Mouse (Mus musculus) MEL (cell line): ENCODE data around the gene Kat6b. TPM values are rescaled to one million over a fixed set of nuclear protein-coding genes. Genes with fewer than 3 reads are reported as not detected.

Experiments
- DNase-seq: peaks from one replicate; pipeline ENCODE4 v3.0.0; 2011; ENCODE audit warnings: low read depth, low spot score
- H3K27ac ChIP-seq: 2 replicates; pipeline ENCODE4 v1.5.1; 2012; ENCODE audit warnings: low read depth, mild to moderate bottlenecking, control low read depth, low read length, moderate library complexity; ENCODE audit not compliant: control insufficient read depth
- H3K27me3 ChIP-seq, 2 experiments: fragments of 150-350 bp in 1 of 2; sonication (generic) in 1 of 2; 2 replicates each; pipeline ENCODE4 v1.6.1; 2012; ENCODE audit warnings: low read length in 2 of 2, mild to moderate bottlenecking in 2 of 2, improper control_type of control experiment in 1 of 2, moderate library complexity in 1 of 2; ENCODE audit not compliant: insufficient read depth in 2 of 2, control insufficient read depth in 1 of 2
- H3K36me3 ChIP-seq, 2 experiments: 2 replicates each; pipeline ENCODE4 v1.6.1; 2012 to 2014; ENCODE audit warnings: low read length in 2 of 2, improper control_type of control experiment in 1 of 2, inconsistent platforms in 1 of 2, mild to moderate bottlenecking in 1 of 2; ENCODE audit not compliant: insufficient read depth in 2 of 2, control insufficient read depth in 1 of 2
- H3K4me1 ChIP-seq, 2 experiments: fragments of 150-350 bp in 1 of 2; sonication (generic) in 1 of 2; 2 replicates each; pipeline ENCODE4 v1.6.1; 2012; ENCODE audit warnings: low read length in 2 of 2, improper control_type of control experiment in 1 of 2, mild to moderate bottlenecking in 1 of 2; ENCODE audit not compliant: insufficient read depth in 2 of 2, control insufficient read depth in 1 of 2
- H3K4me3 ChIP-seq, 2 experiments: fragments of 150-350 bp in 1 of 2; sonication (generic) in 1 of 2; 2 replicates each; pipeline ENCODE4 v1.5.1; 2012; ENCODE audit warnings: low read depth in 2 of 2, low read length in 2 of 2, mild to moderate bottlenecking in 2 of 2, moderate library complexity in 2 of 2, control low read depth in 1 of 2, improper control_type of control experiment in 1 of 2; ENCODE audit not compliant: control insufficient read depth in 1 of 2, insufficient read depth in 1 of 2
- H3K79me2 ChIP-seq: 2 replicates; pipeline ENCODE4 v1.6.1; 2012; ENCODE audit warnings: mild to moderate bottlenecking, low read length, moderate library complexity; ENCODE audit not compliant: control insufficient read depth, poor library complexity, insufficient read depth
- H3K9ac ChIP-seq: 2 replicates; pipeline ENCODE4 v1.6.1; 2012; ENCODE audit warnings: low read depth, mild to moderate bottlenecking, control low read depth, low read length, moderate library complexity; ENCODE audit not compliant: control insufficient read depth, poor library complexity, severe bottlenecking
- H3K9me3 ChIP-seq: fragments of 150-350 bp; sonication (generic); replicated peaks from 2 replicates; pipeline ENCODE4 v1.6.1; 2012; ENCODE audit warnings: mild to moderate bottlenecking, low read length, improper control_type of control experiment, moderate library complexity; ENCODE audit not compliant: insufficient read depth
- BHLHE40 ChIP-seq: IDR thresholded peaks from 2 replicates; pipeline ENCODE4 v1.6.1; 2012; ENCODE audit warnings: low read depth, mild to moderate bottlenecking, inconsistent platforms, low read length, improper control_type of control experiment, borderline replicate concordance
- CTCF ChIP-seq, 3 experiments: IDR thresholded peaks in 2 of 3; conservative IDR thresholded peaks in 1 of 3; 2 replicates each; pipeline ENCODE4 v1.5.1; 2011 to 2012; ENCODE audit warnings: low read length in 3 of 3, low read depth in 2 of 3, mild to moderate bottlenecking in 2 of 3, improper control_type of control experiment in 1 of 3, inconsistent platforms in 1 of 3, mixed read lengths in 1 of 3, moderate library complexity in 1 of 3; ENCODE audit not compliant: control insufficient read depth in 1 of 3, insufficient read depth in 1 of 3, poor library complexity in 1 of 3, severe bottlenecking in 1 of 3
- E2F4 ChIP-seq: IDR thresholded peaks from 2 replicates; pipeline ENCODE4 v1.6.1; 2011; ENCODE audit warnings: low read depth, low read length, improper control_type of control experiment, borderline replicate concordance
- ELF1 ChIP-seq: IDR thresholded peaks from 2 replicates; pipeline ENCODE4 v1.6.1; 2014; ENCODE audit warnings: low read depth, mild to moderate bottlenecking, inconsistent platforms, low read length, improper control_type of control experiment, moderate library complexity
- EP300 ChIP-seq, 2 experiments: IDR thresholded peaks; 2 replicates each; pipeline ENCODE4 v1.6.1; 2011; ENCODE audit warnings: improper control_type of control experiment in 2 of 2, low read length in 2 of 2, low read depth in 1 of 2, mild to moderate bottlenecking in 1 of 2
- ETS1 ChIP-seq: IDR thresholded peaks from 2 replicates; pipeline ENCODE4 v1.6.1; 2012; ENCODE audit warnings: low read depth, mild to moderate bottlenecking, inconsistent platforms, low read length, improper control_type of control experiment, moderate library complexity
- MAFK ChIP-seq: IDR thresholded peaks from 2 replicates; pipeline ENCODE4 v1.6.1; 2011; ENCODE audit warnings: low read depth, mild to moderate bottlenecking, low read length, improper control_type of control experiment, borderline replicate concordance
- MXI1 ChIP-seq: IDR thresholded peaks from 2 replicates; pipeline ENCODE4 v1.6.1; 2011; ENCODE audit warnings: mild to moderate bottlenecking, low read depth, low read length, improper control_type of control experiment
- NELFE ChIP-seq: IDR thresholded peaks from 2 replicates; pipeline ENCODE4 v1.6.1; 2011; ENCODE audit warnings: low read depth, low read length, improper control_type of control experiment
- NRF1 ChIP-seq: IDR thresholded peaks from 2 replicates; pipeline ENCODE4 v1.6.1; 2014; ENCODE audit warnings: low read depth, mild to moderate bottlenecking, inconsistent platforms, low read length, improper control_type of control experiment, moderate library complexity; ENCODE audit not compliant: poor library complexity, insufficient read depth, severe bottlenecking
- POLR2A ChIP-seq, 2 experiments: IDR thresholded peaks; 2 replicates each; pipeline ENCODE4 v1.6.1; 2011 to 2012; ENCODE audit warnings: low read length in 2 of 2, mild to moderate bottlenecking in 2 of 2, control low read depth in 1 of 2, improper control_type of control experiment in 1 of 2, low read depth in 1 of 2, moderate library complexity in 1 of 2; ENCODE audit not compliant: control insufficient read depth in 1 of 2, insufficient read depth in 1 of 2, poor library complexity in 1 of 2
- SMC3 ChIP-seq: IDR thresholded peaks from 2 replicates; pipeline ENCODE4 v1.6.1; 2011; ENCODE audit warnings: low read depth, low read length, improper control_type of control experiment
- TAL1 ChIP-seq: IDR thresholded peaks from 2 replicates; pipeline ENCODE4 v1.6.1; 2012; ENCODE audit warnings: mild to moderate bottlenecking, inconsistent platforms, low read length, moderate library complexity, mixed read lengths
- UBTF ChIP-seq: IDR thresholded peaks from 2 replicates; pipeline ENCODE4 v1.6.1; 2012; ENCODE audit warnings: low read depth, mild to moderate bottlenecking, inconsistent platforms, low read length, improper control_type of control experiment, moderate library complexity, borderline replicate concordance; ENCODE audit not compliant: insufficient read depth
- USF1 ChIP-seq: IDR thresholded peaks from 2 replicates; pipeline ENCODE4 v1.6.1; 2014; ENCODE audit warnings: low read depth, mild to moderate bottlenecking, inconsistent platforms, low read length, improper control_type of control experiment, moderate library complexity
- USF2 ChIP-seq, 2 experiments: IDR thresholded peaks; 2 replicates each; pipeline ENCODE4 v1.6.1; 2011 to 2012; ENCODE audit warnings: improper control_type of control experiment in 2 of 2, low read length in 2 of 2, borderline replicate concordance in 1 of 2, inconsistent platforms in 1 of 2, low read depth in 1 of 2, mild to moderate bottlenecking in 1 of 2; ENCODE audit not compliant: insufficient read depth in 1 of 2
- ZMIZ1 ChIP-seq: IDR thresholded peaks from 2 replicates; pipeline ENCODE4 v1.6.1; 2012; ENCODE audit warnings: low read depth, mild to moderate bottlenecking, inconsistent platforms, low read length, improper control_type of control experiment, moderate library complexity
- polyA plus RNA-seq, 2 experiments: library from polyadenylated mRNA; stranded (reverse) in 1 of 2; unstranded in 1 of 2; fragments of >175 nt in 1 of 2; fragments of >200 nt in 1 of 2; gene quantifications; 2 replicates each; pipeline versions ENCODE4 v1.2.1 to v1.2.4; 2012; ENCODE audit warnings: low replicate concordance in 2 of 2, low read depth in 1 of 2; ENCODE audit not compliant: insufficient read length in 2 of 2, insufficient read depth in 1 of 2, missing spikeins in 1 of 2
- total RNA-seq: library from RNA; depleted of rRNA; stranded (reverse); fragments of 300-350 nt; gene quantifications from 2 replicates; pipeline ENCODE4 v1.2.3, GENCODE M21; 2012; rRNA removed

The Kat6b gene
- total and polyA plus RNA-seq, 3 experiments, result 1.8 to 5.4 TPM; not detected in 1

DNA sequence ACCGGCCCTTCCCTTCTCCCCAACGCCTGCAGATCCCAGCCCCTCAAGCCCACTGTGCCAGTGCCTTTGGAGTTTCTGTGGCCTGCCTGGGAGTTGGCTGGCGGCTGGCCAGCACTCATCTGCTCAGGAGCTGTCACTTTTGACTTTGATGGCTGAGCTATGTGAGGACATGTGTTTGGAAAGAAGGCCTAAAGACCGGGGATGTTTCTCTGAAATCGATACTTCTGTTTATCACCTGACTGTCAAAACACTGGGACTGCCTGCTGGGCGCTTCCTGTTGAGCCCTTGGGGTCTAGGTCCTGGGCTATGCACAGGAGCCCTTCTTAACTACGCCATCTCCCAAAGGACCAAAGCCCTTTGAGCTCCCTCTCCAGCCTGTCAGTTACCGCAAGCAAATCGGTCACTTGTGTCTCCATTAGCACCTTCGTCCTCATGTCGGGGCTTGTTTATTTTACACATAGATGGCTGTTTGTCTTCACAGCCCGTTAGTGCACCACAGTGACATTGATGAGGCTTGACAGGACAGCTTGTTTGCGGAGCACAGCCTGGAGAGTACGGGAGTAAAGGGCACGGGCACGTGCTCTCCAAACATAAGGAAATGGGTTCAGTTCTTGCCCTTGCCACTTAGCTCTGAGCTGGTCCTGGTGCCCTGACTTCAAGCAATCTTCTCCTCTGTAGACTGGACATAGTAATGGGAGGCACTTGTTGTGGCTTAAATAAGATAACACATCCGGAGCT is 238.6 kb downstream of the Kat6b start:
- Histone ChIP-seq H3K36me3 (no peaks in the 10 kb centered on the region), H3K9me3 (no peaks in the 10 kb centered on the region), H3K9ac (no peak overlapping the region), H3K4me3 (no peak overlapping the region), H3K27me3 (peaks cover 9 to 19% of the 10 kb centered on the region in 2 experiments), H3K27ac (no peak overlapping the region), H3K4me1 (no peaks in the 10 kb centered on the region; a peak in 1 of 4 replicates), H3K79me2 (no peaks in the 10 kb centered on the region)
- TF ChIP-seq NELFE (no peak), CTCF (IDR thresholded peaks at IDR 0.05 in 2 of 3, conservative IDR thresholded peaks at IDR 0.05 in 1 of 3; ENCODE audit: control insufficient read depth in 1 of 3, insufficient read depth in 1 of 3, low read depth in 2 of 3, low read length in 3 of 3, poor library complexity in 1 of 3, severe bottlenecking in 1 of 3) (no peak), ELF1 (no peak), BHLHE40 (no peak), E2F4 (no peak), MXI1 (no peak), USF2 (IDR thresholded peaks at IDR 0.05; ENCODE audit: borderline replicate concordance in 1 of 2, insufficient read depth in 1 of 2, low read depth in 1 of 2, low read length in 2 of 2) (no peak), USF1 (no peak), NRF1 (no peak), UBTF (no peak), ZMIZ1 (no peak), TAL1 (no peak), EP300 (IDR thresholded peaks at IDR 0.05; ENCODE audit: low read depth in 1 of 2, low read length in 2 of 2) (no peak), ETS1 (no peak), MAFK (no peak)
- no peak for DNase-seq

DNA sequence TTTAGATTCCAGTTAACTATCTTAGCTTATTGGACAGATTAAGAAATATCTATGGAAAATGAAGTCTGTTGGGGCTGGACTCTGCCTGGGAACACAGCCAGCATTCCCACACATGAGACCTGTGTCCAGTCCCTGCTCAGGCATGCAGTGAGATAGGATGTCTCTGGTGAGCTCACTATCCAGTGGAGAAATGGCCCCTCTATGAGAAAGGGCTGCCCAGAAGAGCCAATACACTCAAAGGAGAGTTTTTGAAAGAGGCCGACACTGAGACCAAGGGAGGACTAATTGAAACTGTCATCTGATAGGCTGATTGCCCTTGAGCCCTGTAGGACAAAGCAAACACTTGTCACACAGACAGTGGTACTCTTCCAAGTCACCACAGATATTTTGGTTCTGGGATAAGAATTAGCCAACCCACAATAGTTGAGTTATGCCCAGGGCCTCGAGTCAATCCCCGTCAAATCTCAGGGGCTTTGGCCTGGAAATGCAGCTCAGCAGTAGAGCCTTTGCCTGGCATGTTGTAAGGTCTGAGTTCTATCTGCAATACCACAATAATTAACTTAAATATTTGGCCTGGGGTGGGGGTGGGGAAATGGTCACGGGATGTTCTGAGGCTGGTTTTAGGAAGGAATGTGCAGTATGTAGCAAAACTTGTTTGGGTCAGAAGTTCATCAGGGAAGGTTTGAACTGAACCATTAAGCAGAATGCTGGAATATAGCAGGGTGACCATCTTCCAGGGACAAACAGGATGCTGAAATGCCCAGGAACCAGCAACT is 239.4 kb downstream of the Kat6b start:
- no peak overlapping the region for H3K4me3 ChIP-seq
- no peaks in the 10 kb centered on the region for H3K79me2 ChIP-seq
- DNase-seq, result no peak
- H3K27ac ChIP-seq, result no peak overlapping the region
- H3K4me1 ChIP-seq, result no peaks in the 10 kb centered on the region; a peak in 1 of 4 replicates
- H3K9ac ChIP-seq, result no peak overlapping the region
- H3K36me3 ChIP-seq, result no peaks in the 10 kb centered on the region
- peaks cover 7 to 19% of the 10 kb centered on the region in 2 experiments for H3K27me3 ChIP-seq
- H3K9me3 ChIP-seq, result no peaks in the 10 kb centered on the region
- TF ChIP-seq ZMIZ1 (no peak), SMC3 (no peak), EP300 (IDR thresholded peaks at IDR 0.05; ENCODE audit: low read depth in 1 of 2, low read length in 2 of 2) (no peak), POLR2A (IDR thresholded peaks at IDR 0.05; ENCODE audit: control insufficient read depth in 1 of 2, insufficient read depth in 1 of 2, low read depth in 1 of 2, low read length in 2 of 2, poor library complexity in 1 of 2) (no peak), BHLHE40 (no peak), MXI1 (no peak)

Other genes with a start within 250 kb of the Kat6b start
- gene Dupd1, start 233.1 kb downstream of the Kat6b start, total RNA-seq, result not detected in 2 replicates
- not detected for gene Dupd1, start 233.1 kb downstream of the Kat6b start, polyA plus RNA-seq